Mouse (Mus musculus) heart, embryonic 14.5 days (tissue): ENCODE measurements around the gene Pyroxd2. TPM values are rescaled to one million over a fixed set of nuclear protein-coding genes. Genes with fewer than 3 reads are reported as not detected.

Source experiments
- ATAC-seq: fragments of 200-750 bp; cut with Nextera tagmentation; 2 replicates; pipeline ENCODE4 v1.8.0; 2017; ENCODE audit warnings: low read depth, moderate TSS enrichment; ENCODE audit not compliant: insufficient number of reproducible peaks, insufficient read depth, low FRiP score
- H3K27ac ChIP-seq, 2 experiments: fragments of 200-500 bp in 1 of 2; fragments of 300-500 bp in 1 of 2; sonication (generic) in 1 of 2; replicated peaks in 1 of 2; 2 replicates each; pipeline ENCODE4 v1.5.1; 2012 to 2014; ENCODE audit warnings: low read depth in 2 of 2, low read length in 2 of 2, control low read depth in 1 of 2, mild to moderate bottlenecking in 1 of 2, mixed read lengths in 1 of 2; ENCODE audit not compliant: control insufficient read depth in 1 of 2, insufficient read depth in 1 of 2
- H3K27me3 ChIP-seq: fragments of 300-500 bp; sonication (generic); 2 replicates; pipeline ENCODE4 v1.6.1; 2014; ENCODE audit warnings: mild to moderate bottlenecking, low read length, control low read depth; ENCODE audit not compliant: control insufficient read depth, insufficient read depth
- H3K36me3 ChIP-seq: fragments of 300-500 bp; sonication (generic); 2 replicates; pipeline ENCODE4 v1.6.1; 2014; ENCODE audit warnings: mild to moderate bottlenecking, control low read depth, low read length, mixed read lengths; ENCODE audit not compliant: control insufficient read depth, insufficient read depth
- H3K4me1 ChIP-seq, 2 experiments: fragments of 200-500 bp in 1 of 2; fragments of 300-500 bp in 1 of 2; sonication (generic) in 1 of 2; 2 replicates each; pipeline ENCODE4 v1.6.1; 2012 to 2014; ENCODE audit warnings: low read length in 2 of 2, control low read depth in 1 of 2, mixed read lengths in 1 of 2; ENCODE audit not compliant: control insufficient read depth in 2 of 2, insufficient read depth in 2 of 2
- H3K4me2 ChIP-seq: fragments of 300-500 bp; sonication (generic); 2 replicates; pipeline ENCODE4 v1.6.1; 2014; ENCODE audit warnings: mild to moderate bottlenecking, low read length
- H3K4me3 ChIP-seq, 2 experiments: fragments of 200-500 bp in 1 of 2; fragments of 300-500 bp in 1 of 2; sonication (generic) in 1 of 2; 2 replicates each; pipeline ENCODE4 v1.5.1; 2012 to 2014; ENCODE audit warnings: low read length in 2 of 2, mild to moderate bottlenecking in 2 of 2, control low read depth in 1 of 2, low read depth in 1 of 2, moderate library complexity in 1 of 2; ENCODE audit not compliant: control insufficient read depth in 1 of 2, insufficient read depth in 1 of 2
- H3K9ac ChIP-seq: fragments of 300-500 bp; sonication (generic); 2 replicates; pipeline ENCODE4 v1.6.1; 2014; ENCODE audit warnings: mild to moderate bottlenecking, low read length
- H3K9me3 ChIP-seq: fragments of 300-500 bp; sonication (generic); 2 replicates; pipeline ENCODE4 v1.6.1; 2016; ENCODE audit warnings: low read length, control low read depth; ENCODE audit not compliant: control insufficient read depth
- WGBS: fragments of 180-500 bp; shearing (Covaris S2); extraction: QIAGEN DNeasy Blood & Tissue Kit; methylation state at CpG from one replicate; pipeline ENCODE4 v1.1.7; 2014; 5-methylcytosine and 5-hydroxymethylcytosine counted together
- polyA plus RNA-seq: library from polyadenylated mRNA; unstranded; fragments of >200 nt; fragmentation: Nextera tagmentation; extraction: Ambion mirVana; gene quantifications from 2 replicates; pipeline ENCODE4 v1.2.1, GENCODE M21; 2014

Gene Pyroxd2
- polyA plus RNA-seq, 1 experiment from 2014 or later = 4.7 TPM

DNA sequence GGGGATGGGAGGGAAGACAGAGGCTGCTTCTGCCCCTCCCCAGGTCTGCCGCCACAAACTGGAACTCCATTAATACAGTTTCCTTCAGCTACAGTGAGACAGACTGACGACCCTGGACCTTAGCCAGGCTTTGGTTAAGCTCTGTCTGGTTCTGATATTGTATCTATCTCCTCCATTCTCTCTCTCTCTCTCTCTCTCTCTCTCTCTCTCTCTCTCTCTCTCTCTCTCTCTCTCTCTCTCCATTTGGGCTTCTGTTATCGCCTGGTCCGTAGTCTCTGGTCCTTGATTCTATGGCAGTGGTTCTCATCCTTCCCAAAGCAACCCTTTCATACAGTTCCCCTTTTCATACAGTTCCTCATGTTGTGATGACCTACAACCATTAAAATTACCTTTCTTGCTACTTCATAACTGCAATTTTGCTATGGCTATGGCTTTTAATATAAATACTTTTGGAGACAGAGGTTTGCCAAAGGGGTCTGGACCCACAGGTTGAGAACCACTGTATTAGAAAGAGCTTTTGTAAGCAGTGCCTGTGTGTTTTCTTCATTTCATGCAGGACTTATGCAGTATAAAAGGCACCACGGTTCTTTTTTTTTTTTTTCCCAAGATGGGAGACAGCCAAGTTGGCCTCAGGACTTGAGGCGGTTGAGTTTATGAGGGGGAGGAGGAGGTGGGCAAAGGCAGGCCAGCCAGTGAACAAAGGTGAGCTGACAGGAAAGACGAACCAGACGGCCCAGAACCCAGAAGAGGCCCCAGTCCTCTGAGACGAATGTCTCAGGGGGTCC is 7.3 kb downstream of the Pyroxd2 start:
- no peaks in the 10 kb centered on the region; the same call in 1 of the 2 replicates for H3K27me3 ChIP-seq
- H3K27ac ChIP-seq = no peak overlapping the region
- 56% methylated on average over 9 of the region's 9 CpGs for WGBS
- no peak overlapping the region for H3K4me3 ChIP-seq
- no peaks in the 10 kb centered on the region for H3K9me3 ChIP-seq
- H3K36me3 ChIP-seq = no peaks in the 10 kb centered on the region
- no peak overlapping the region for H3K9ac ChIP-seq
- ATAC-seq = no peak
- no peak overlapping the region for H3K4me2 ChIP-seq
- peaks cover 23 to 32% of the 10 kb centered on the region in 2 experiments for H3K4me1 ChIP-seq

DNA sequence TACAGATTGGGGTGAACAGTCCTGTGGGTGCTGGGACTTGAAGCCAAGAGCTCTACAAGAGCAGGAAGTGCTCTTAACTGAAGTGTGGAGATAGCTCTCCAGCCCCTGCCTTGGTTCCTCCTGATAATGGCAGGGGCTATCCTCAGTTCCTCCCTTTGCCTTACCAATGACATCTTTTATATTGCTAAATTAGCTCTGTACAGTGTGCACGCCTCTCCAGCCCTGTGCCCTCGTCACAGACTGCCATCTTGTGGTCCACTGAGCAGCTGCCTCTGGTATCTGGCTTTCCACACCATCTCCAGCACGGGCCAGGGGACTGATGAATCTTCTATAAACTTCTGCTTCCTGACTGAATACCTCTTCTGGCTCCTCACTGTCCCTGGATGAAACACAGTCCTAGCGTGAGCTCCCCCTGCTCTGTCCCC is 8.4 kb downstream of the Pyroxd2 start:
- peak; percentile 55 for ATAC-seq
- H3K4me2 ChIP-seq = no peak overlapping the region
- no peaks in the 10 kb centered on the region for H3K9me3 ChIP-seq
- peaks cover 14 to 22% of the 10 kb centered on the region in 2 experiments for H3K4me1 ChIP-seq
- WGBS = 11% methylated on average over 4 of the region's 4 CpGs
- no peak overlapping the region for H3K9ac ChIP-seq
- no peak overlapping the region for H3K4me3 ChIP-seq
- no peaks in the 10 kb centered on the region; the same call in 1 of the 2 replicates for H3K27me3 ChIP-seq
- H3K36me3 ChIP-seq = no peaks in the 10 kb centered on the region
- no peak overlapping the region for H3K27ac ChIP-seq

DNA sequence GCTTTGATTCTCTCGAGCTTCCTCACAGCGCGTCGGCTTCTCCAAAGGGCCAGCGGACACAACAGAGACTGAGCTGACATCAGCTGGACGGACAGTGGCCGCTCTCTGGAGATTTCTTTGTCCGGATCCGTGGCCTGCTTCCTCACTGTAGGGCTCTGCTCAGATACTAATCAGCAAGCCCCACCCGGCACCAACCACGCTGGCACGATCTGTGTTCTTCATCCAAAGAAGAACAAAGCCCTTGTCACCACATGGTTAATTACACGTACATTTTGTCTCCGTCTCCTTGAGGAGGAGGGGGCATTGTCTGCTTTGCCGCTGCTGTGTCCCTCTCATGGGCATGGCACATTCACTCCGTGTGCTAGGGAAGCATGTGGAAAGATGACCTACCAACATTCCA is 9.3 kb downstream of the Pyroxd2 start:
- H3K27ac ChIP-seq = no peak overlapping the region
- H3K36me3 ChIP-seq = no peaks in the 10 kb centered on the region
- H3K9ac ChIP-seq = no peak overlapping the region
- WGBS = 71% methylated on average over 16 of the region's 16 CpGs
- H3K4me1 ChIP-seq = peaks cover 14 to 22% of the 10 kb centered on the region in 2 experiments
- H3K27me3 ChIP-seq = no peaks in the 10 kb centered on the region; the same call in 1 of the 2 replicates
- H3K9me3 ChIP-seq = no peaks in the 10 kb centered on the region
- no peak overlapping the region for H3K4me2 ChIP-seq
- ATAC-seq = no peak
- no peak overlapping the region for H3K4me3 ChIP-seq

DNA sequence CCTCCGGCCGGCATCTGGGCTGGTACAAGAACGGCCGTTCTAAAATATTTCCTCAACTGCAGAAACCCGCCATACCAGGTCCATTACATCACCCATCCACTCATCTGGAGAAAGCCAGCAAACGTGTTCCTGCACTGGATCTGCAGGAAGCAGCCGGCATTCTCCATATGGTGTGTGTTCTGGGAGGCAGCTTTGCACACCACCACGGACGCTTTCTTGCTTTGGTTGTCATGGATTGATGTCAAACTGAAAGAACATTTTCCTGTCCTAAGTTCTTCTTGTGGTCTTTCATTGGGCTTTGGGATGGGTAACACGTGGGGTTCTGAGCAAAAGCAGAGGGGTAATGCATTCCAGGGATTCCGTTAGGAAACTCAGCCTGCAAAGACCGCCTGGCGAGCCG is 10.7 kb downstream of the Pyroxd2 start:
- H3K4me1 ChIP-seq = peaks cover 14 to 22% of the 10 kb centered on the region in 2 experiments
- H3K27ac ChIP-seq = no peak overlapping the region
- WGBS = 26% methylated on average over 14 of the region's 14 CpGs
- no peaks in the 10 kb centered on the region; the same call in 1 of the 2 replicates for H3K27me3 ChIP-seq
- no peak overlapping the region for H3K9ac ChIP-seq
- no peaks in the 10 kb centered on the region for H3K36me3 ChIP-seq
- ATAC-seq = no peak
- peak overlapping the region; percentile 33 for H3K4me2 ChIP-seq
- no peaks in the 10 kb centered on the region for H3K9me3 ChIP-seq
- no peak overlapping the region for H3K4me3 ChIP-seq

DNA sequence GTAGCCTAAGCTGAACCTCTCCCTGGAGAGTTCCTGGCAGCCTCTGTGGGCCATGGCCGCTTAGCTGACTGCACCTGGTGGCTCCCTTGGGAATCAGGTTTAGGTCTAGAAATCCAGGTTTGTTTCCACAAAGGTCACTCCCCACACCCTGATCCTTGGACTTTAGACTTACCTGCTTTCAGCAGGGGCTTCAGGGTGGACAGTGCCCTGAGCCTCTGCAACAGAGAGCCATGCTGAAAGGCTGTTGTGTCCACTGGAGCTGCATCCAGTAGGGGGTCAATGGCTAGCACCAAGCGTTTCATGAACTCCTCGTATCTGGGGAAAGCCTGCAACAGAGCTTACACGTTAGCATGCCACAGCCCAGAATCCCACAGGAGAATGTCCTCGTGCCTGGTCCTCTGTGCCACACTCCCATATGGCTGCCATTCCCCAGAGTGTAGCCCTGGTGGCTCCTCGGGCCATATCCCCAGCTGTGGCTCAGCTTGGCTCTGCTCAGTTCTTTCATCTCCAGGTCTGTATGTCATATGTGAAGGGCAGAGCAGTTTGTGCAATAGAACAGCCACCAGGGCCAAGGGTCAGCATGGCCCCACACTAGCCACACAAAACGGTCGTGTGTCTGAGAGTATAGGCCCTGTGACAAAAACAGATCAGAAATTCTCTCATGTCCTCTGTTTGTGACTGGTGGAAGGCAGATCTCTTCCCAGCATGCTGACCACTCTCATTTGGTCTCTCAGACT is 12.2 kb downstream of the Pyroxd2 start:
- 88% methylated on average over 8 of the region's 8 CpGs for WGBS
- H3K9ac ChIP-seq = no peak overlapping the region
- no peaks in the 10 kb centered on the region; the same call in 1 of the 2 replicates for H3K27me3 ChIP-seq

DNA sequence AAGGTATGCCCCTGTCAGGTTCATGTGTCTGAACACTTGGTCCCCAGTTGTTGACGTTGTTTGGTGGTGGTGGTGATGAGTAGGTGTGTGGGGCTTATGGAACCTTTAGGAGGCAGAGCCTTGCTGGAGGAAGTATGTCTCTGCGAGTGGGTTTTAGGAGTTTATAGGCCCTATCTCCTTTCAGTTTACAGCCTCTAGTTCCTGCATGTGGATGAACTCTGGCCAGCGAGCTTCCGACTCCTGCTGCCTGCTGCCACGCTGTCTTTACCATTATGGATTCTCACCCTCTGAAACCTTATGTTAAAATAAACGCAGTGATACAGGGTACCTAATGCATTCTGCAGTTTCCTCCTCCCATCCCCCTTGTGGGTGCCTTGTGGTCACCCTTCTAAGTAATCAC is 12.8 kb downstream of the Pyroxd2 start:
- H3K4me3 ChIP-seq = no peak overlapping the region
- no peak overlapping the region for H3K27ac ChIP-seq
- H3K9ac ChIP-seq = no peak overlapping the region
- ATAC-seq = no peak
- H3K9me3 ChIP-seq = no peaks in the 10 kb centered on the region
- peaks cover 14 to 20% of the 10 kb centered on the region in 2 experiments for H3K4me1 ChIP-seq
- no peak overlapping the region for H3K4me2 ChIP-seq
- 82% methylated on average over 6 of the region's 6 CpGs for WGBS
- no peaks in the 10 kb centered on the region for H3K36me3 ChIP-seq
- H3K27me3 ChIP-seq = no peaks in the 10 kb centered on the region; the same call in 1 of the 2 replicates

More for the DNA sequence above, 12.2 kb downstream of the Pyroxd2 start:
- no peaks in the 10 kb centered on the region for H3K36me3 ChIP-seq
- no peak for ATAC-seq
- no peak overlapping the region for H3K4me2 ChIP-seq
- H3K9me3 ChIP-seq = no peaks in the 10 kb centered on the region
- no peak overlapping the region for H3K4me3 ChIP-seq
- H3K4me1 ChIP-seq = peaks cover 14 to 20% of the 10 kb centered on the region in 2 experiments
- H3K27ac ChIP-seq = no peak overlapping the region

DNA sequence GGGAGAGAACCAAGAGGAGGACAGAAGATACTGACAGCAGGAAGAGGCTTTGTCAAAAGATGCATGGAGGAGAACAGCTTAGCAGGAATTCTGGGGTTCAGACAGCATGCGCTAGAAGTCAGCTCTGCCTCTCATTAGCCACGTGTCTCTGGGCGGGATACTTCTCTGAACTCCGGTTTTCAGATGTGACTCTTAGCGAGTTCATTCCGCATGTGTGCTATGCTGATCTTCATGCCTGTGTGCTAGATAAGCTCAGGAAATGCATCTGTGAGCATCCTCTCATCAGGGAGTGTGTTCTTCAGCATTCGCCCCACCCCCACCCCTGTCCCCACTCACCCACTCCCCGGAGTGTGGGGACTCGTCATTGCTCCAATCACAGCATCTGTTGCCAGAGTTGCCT is 14.8 kb downstream of the Pyroxd2 start:
- H3K27me3 ChIP-seq = no peaks in the 10 kb centered on the region; the same call in 1 of the 2 replicates
- H3K4me3 ChIP-seq = no peak overlapping the region
- H3K27ac ChIP-seq = no peak overlapping the region
- H3K36me3 ChIP-seq = no peaks in the 10 kb centered on the region
- H3K4me2 ChIP-seq = no peak overlapping the region
- peaks cover 14% of the 10 kb centered on the region in 2 experiments for H3K4me1 ChIP-seq
- H3K9me3 ChIP-seq = no peaks in the 10 kb centered on the region
- WGBS = 66% methylated on average over 9 of the region's 9 CpGs
- no peak for ATAC-seq
- no peak overlapping the region for H3K9ac ChIP-seq
